Mouse (Mus musculus) lung, postnatal 0 days (tissue): ENCODE measurements around the gene Robo1. TPM values are rescaled to one million over a fixed set of nuclear protein-coding genes. Genes with fewer than 3 reads are reported as not detected.

Source experiments
- ATAC-seq: fragments of 200-750 bp; cut with Nextera tagmentation; 2 replicates; pipeline ENCODE4 v1.8.0; 2017; ENCODE audit warnings: moderate library complexity
- DNase-seq: peaks from one replicate; pipeline ENCODE4 v3.0.0-alpha.2; 2016; ENCODE audit warnings: low spot score
- H3K27ac ChIP-seq: fragments of 300-500 bp; sonication (generic); 2 replicates; pipeline ENCODE4 v1.5.1; 2014; ENCODE audit warnings: antibody characterized with exemption, mild to moderate bottlenecking, low read length, mixed read lengths
- H3K27me3 ChIP-seq: fragments of 300-500 bp; sonication (generic); replicated peaks from 2 replicates; pipeline ENCODE4 v1.6.1; 2014; ENCODE audit warnings: low read length, mixed read lengths; ENCODE audit not compliant: insufficient read depth
- H3K36me3 ChIP-seq: fragments of 300-500 bp; sonication (generic); 2 replicates; pipeline ENCODE4 v1.6.1; 2014; ENCODE audit warnings: low read length, mixed read lengths; ENCODE audit not compliant: insufficient read depth
- H3K4me1 ChIP-seq: fragments of 300-500 bp; sonication (generic); 2 replicates; pipeline ENCODE4 v1.6.1; 2014; ENCODE audit warnings: antibody characterized with exemption, low read depth, low read length, mixed read lengths; ENCODE audit not compliant: insufficient read depth
- H3K4me2 ChIP-seq: fragments of 300-500 bp; sonication (generic); replicated peaks from 2 replicates; pipeline ENCODE4 v1.6.1; 2014; ENCODE audit warnings: low read depth, mild to moderate bottlenecking, low read length, moderate library complexity, mixed read lengths
- H3K4me3 ChIP-seq: fragments of 300-500 bp; sonication (generic); 2 replicates; pipeline ENCODE4 v1.5.1; 2014; ENCODE audit warnings: low read depth, low read length
- H3K9ac ChIP-seq: fragments of 300-500 bp; sonication (generic); replicated peaks from 2 replicates; pipeline ENCODE4 v1.6.1; 2014; ENCODE audit warnings: low read depth, mild to moderate bottlenecking
- H3K9me3 ChIP-seq: fragments of 300-500 bp; sonication (generic); 2 replicates; pipeline ENCODE4 v1.6.1; 2016; ENCODE audit warnings: low read length, mixed read lengths
- CTCF ChIP-seq: IDR thresholded peaks from 2 replicates; pipeline ENCODE4 v1.5.1; 2016; ENCODE audit warnings: antibody characterized with exemption, mild to moderate bottlenecking
- EP300 ChIP-seq: IDR thresholded peaks from 2 replicates; pipeline ENCODE4 v1.6.1; 2016; ENCODE audit warnings: antibody characterized with exemption, mild to moderate bottlenecking, control low read depth
- WGBS: fragments of 180-500 bp; shearing (Covaris S2); extraction: QIAGEN DNeasy Blood & Tissue Kit; methylation state at CpG from one replicate; pipeline ENCODE4 v1.1.7; 2014; 5-methylcytosine and 5-hydroxymethylcytosine counted together
- polyA plus RNA-seq: library from polyadenylated mRNA; unstranded; fragments of >200 nt; fragmentation: Nextera tagmentation; extraction: Ambion mirVana; gene quantifications from 2 replicates; pipeline ENCODE4 v1.2.1, GENCODE M21; 2015

Robo1 gene
- polyA plus RNA-seq, 1 experiment from 2014 or later = 7.0 TPM

- Histone ChIP-seq H3K9ac (no peak overlapping the region), H3K4me3 (no peak overlapping the region), H3K4me1 (no peaks in the 10 kb centered on the region), H3K27me3 (no peaks in the 10 kb centered on the region), H3K9me3 (no peaks in the 10 kb centered on the region), H3K27ac (no peak overlapping the region), H3K36me3 (no peaks in the 10 kb centered on the region), H3K4me2 (no peak overlapping the region)
- 49% methylated on average over 8 of the region's 8 CpGs for WGBS
- no peak for ATAC-seq
- DNase-seq = no peak
- TF ChIP-seq EP300 (no peak), CTCF (no peak)
Observed at GRCm38 (mm10) chr16:72940786-72941185, 632.7 kb downstream of the Robo1 start.

- H3K27me3 ChIP-seq = no peaks in the 10 kb centered on the region
- ATAC-seq (peak; percentile 53; the same call in 1 of the 2 replicates), DNase-seq (peak; percentile 51)
- H3K9ac ChIP-seq = no peak overlapping the region
- no peak overlapping the region for H3K27ac ChIP-seq
- H3K4me2 ChIP-seq = no peak overlapping the region
- no peak overlapping the region for H3K4me3 ChIP-seq
- no peaks in the 10 kb centered on the region for H3K36me3 ChIP-seq
- H3K4me1 ChIP-seq = no peaks in the 10 kb centered on the region
- no peak for TF ChIP-seq CTCF
- no peak for TF ChIP-seq EP300
- H3K9me3 ChIP-seq = no peaks in the 10 kb centered on the region
- WGBS = 76% methylated on average over 4 of the region's 4 CpGs
Observed at GRCm38 (mm10) chr16:72944403-72944802, 636.3 kb downstream of the Robo1 start.

- Histone ChIP-seq H3K27me3 (no peaks in the 10 kb centered on the region), H3K9ac (no peak overlapping the region), H3K4me2 (no peak overlapping the region), H3K9me3 (no peaks in the 10 kb centered on the region), H3K27ac (no peak overlapping the region), H3K4me1 (no peaks in the 10 kb centered on the region), H3K4me3 (no peak overlapping the region), H3K36me3 (no peaks in the 10 kb centered on the region)
- ATAC-seq = no peak
- TF ChIP-seq EP300 = no peak
- no peak for TF ChIP-seq CTCF
- WGBS = 77% methylated on average over 6 of the region's 6 CpGs
- no peak for DNase-seq
Observed at GRCm38 (mm10) chr16:72951969-72952368, 643.9 kb downstream of the Robo1 start.

GRCm38 (mm10) chr16:72959018-72959702 lies 651.1 kb downstream of the Robo1 start:
- Histone ChIP-seq H3K27ac (no peak overlapping the region), H3K9ac (no peak overlapping the region), H3K9me3 (no peaks in the 10 kb centered on the region), H3K27me3 (no peaks in the 10 kb centered on the region), H3K4me3 (no peak overlapping the region), H3K36me3 (no peaks in the 10 kb centered on the region), H3K4me2 (no peak overlapping the region), H3K4me1 (no peaks in the 10 kb centered on the region)
- no peak for ATAC-seq
- no peak for DNase-seq
- WGBS = 87% methylated on average over 11 of the region's 11 CpGs
- no peak for TF ChIP-seq CTCF
- no peak for TF ChIP-seq EP300

- Histone ChIP-seq H3K4me3 (no peak overlapping the region), H3K27me3 (no peaks in the 10 kb centered on the region), H3K4me1 (no peaks in the 10 kb centered on the region), H3K36me3 (no peaks in the 10 kb centered on the region), H3K4me2 (no peak overlapping the region), H3K9me3 (no peaks in the 10 kb centered on the region), H3K27ac (no peak overlapping the region), H3K9ac (no peak overlapping the region)
- TF ChIP-seq EP300 (no peak), CTCF (no peak)
- no peak for DNase-seq
- no peak for ATAC-seq
- 87% methylated on average over 6 of the region's 6 CpGs for WGBS
Observed at GRCm38 (mm10) chr16:72959823-72960222, 651.7 kb downstream of the Robo1 start.

- Histone ChIP-seq H3K27me3 (no peaks in the 10 kb centered on the region), H3K27ac (no peak overlapping the region), H3K9me3 (no peaks in the 10 kb centered on the region), H3K36me3 (no peaks in the 10 kb centered on the region), H3K4me3 (no peak overlapping the region), H3K4me2 (no peak overlapping the region), H3K4me1 (no peaks in the 10 kb centered on the region), H3K9ac (no peak overlapping the region)
- DNase-seq (no peak), ATAC-seq (no peak)
- WGBS = 95% methylated on average over 3 of the region's 3 CpGs
- no peak for TF ChIP-seq EP300
- TF ChIP-seq CTCF = peak; percentile 36
Observed at GRCm38 (mm10) chr16:72963782-72964181, 655.7 kb downstream of the Robo1 start.
